Mouse (Mus musculus) hindbrain, postnatal 0 days (tissue): ENCODE data around the gene Hic1. TPM values are rescaled to one million over a fixed set of nuclear protein-coding genes. Genes with fewer than 3 reads are reported as not detected.

Source experiments
- ATAC-seq: fragments of 200-750 bp; cut with Nextera tagmentation; 2 replicates; pipeline ENCODE4 v1.8.0; 2017; ENCODE audit warnings: mild to moderate bottlenecking, moderate TSS enrichment, moderate library complexity
- DNase-seq: peaks from one replicate; pipeline ENCODE4 v3.0.0-alpha.2; 2015; ENCODE audit warnings: low spot score
- H3K27ac ChIP-seq: fragments of 300-500 bp; sonication (generic); 2 replicates; pipeline ENCODE4 v1.5.1; 2014; ENCODE audit warnings: mild to moderate bottlenecking
- H3K27me3 ChIP-seq: fragments of 300-500 bp; sonication (generic); 2 replicates; pipeline ENCODE4 v1.6.1; 2014; ENCODE audit warnings: low read length, mixed read lengths; ENCODE audit not compliant: insufficient read depth
- H3K36me3 ChIP-seq: fragments of 300-500 bp; sonication (generic); 2 replicates; pipeline ENCODE4 v1.6.1; 2014; ENCODE audit warnings: low read length, mixed read lengths; ENCODE audit not compliant: insufficient read depth
- H3K4me1 ChIP-seq: fragments of 300-500 bp; sonication (generic); 2 replicates; pipeline ENCODE4 v1.6.1; 2014; ENCODE audit warnings: antibody characterized with exemption, low read length, mixed read lengths; ENCODE audit not compliant: insufficient read depth
- H3K4me2 ChIP-seq: fragments of 300-500 bp; sonication (generic); 2 replicates; pipeline ENCODE4 v1.6.1; 2014; ENCODE audit warnings: low read depth, mild to moderate bottlenecking, low read length, moderate library complexity, mixed read lengths
- H3K4me3 ChIP-seq: fragments of 300-500 bp; sonication (generic); 2 replicates; pipeline ENCODE4 v1.5.1; 2014; ENCODE audit warnings: low read length
- H3K9ac ChIP-seq: fragments of 300-500 bp; sonication (generic); replicated peaks from 2 replicates; pipeline ENCODE4 v1.6.1; 2014; ENCODE audit warnings: mild to moderate bottlenecking, low read length, moderate library complexity, mixed read lengths
- H3K9me3 ChIP-seq: fragments of 300-500 bp; sonication (generic); 2 replicates; pipeline ENCODE4 v1.6.1; 2016; ENCODE audit warnings: low read length, mixed read lengths
- CTCF ChIP-seq: IDR thresholded peaks from 2 replicates; pipeline ENCODE4 v1.5.1; 2016; ENCODE audit warnings: antibody characterized with exemption, control low read depth, low read depth
- WGBS: fragments of 180-500 bp; shearing (Covaris S2); extraction: QIAGEN DNeasy Blood & Tissue Kit; methylation state at CpG from one replicate; pipeline ENCODE4 v1.1.7; 2014; 5-methylcytosine and 5-hydroxymethylcytosine counted together
- polyA plus RNA-seq: library from polyadenylated mRNA; unstranded; fragments of >200 nt; fragmentation: Nextera tagmentation; extraction: Ambion mirVana; gene quantifications from 2 replicates; pipeline ENCODE4 v1.2.1, GENCODE M21; 2015
- total RNA-seq: library from RNA; depleted of rRNA; stranded (reverse); fragments of >200 nt; gene quantifications from 2 replicates; pipeline ENCODE4 v1.2.3, GENCODE M21; 2014

The Hic1 gene
- total and polyA plus RNA-seq, 2 experiments from 2014 or later = 1.7 to 8.5 TPM

GRCm38 (mm10) chr11:75167643-75168589, 1.4 kb downstream of the Hic1 start:
- no peak for ATAC-seq
- peaks cover 6% of the 10 kb centered on the region; the same call in 1 of the 2 replicates for H3K36me3 ChIP-seq
- H3K4me3 ChIP-seq = peak overlapping the region; percentile 45
- H3K4me2 ChIP-seq = peak overlapping the region; percentile 80
- no peak for TF ChIP-seq CTCF
- DNase-seq = no peak
- peak overlapping the region; percentile 26; the same call in 1 of the 2 replicates for H3K27ac ChIP-seq
- no peaks in the 10 kb centered on the region for H3K9me3 ChIP-seq
- WGBS = 14% methylated on average over 47 of the region's 63 CpGs
- H3K4me1 ChIP-seq = peaks cover 16% of the 10 kb centered on the region; the same call in 1 of the 2 replicates
- H3K9ac ChIP-seq = peak overlapping the region; percentile 50; the same call in 1 of the 2 replicates
- H3K27me3 ChIP-seq = peaks cover 49% of the 10 kb centered on the region

DNA sequence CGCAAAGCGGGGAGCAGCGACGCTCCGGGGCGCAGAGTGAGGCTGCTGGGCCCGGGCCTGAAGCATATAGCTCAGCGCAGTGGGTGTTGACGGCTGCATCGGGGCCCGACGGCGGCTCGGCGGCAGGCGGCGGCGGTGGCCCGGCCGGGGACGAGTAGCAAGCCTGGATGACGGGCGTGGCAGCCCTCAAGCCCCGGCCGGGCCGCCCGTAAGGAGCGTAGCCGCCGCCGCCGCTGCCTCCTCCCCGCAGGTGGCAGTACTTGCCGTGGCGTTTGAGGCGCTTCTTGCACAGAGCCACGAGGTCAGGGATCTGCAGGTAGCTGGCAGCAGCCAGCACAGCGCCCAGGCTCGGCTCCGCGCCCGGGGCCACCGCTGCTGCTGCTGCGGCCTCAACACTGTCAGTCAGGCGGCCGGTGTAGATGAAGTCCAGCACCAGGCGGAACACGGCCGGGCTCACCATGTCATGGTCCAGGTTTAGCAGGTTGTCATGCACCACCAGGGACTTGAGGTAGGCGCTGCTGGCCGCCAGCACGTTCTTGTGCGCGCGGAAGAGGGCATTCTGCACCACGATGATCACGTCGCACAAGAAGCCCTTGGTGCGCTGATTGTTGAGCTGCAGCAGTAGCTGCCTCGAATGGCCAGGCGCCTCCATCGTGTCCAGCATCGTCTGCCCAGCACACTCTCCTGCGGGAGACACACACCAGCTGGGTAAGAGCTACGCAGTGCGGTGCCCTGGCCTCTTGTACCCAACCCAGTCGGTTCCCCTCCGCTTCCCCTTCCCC, 2.3 kb downstream of the Hic1 start:
- Histone ChIP-seq H3K9ac (no peak overlapping the region), H3K4me1 (peaks cover 13% of the 10 kb centered on the region; the same call in 1 of the 2 replicates), H3K36me3 (peaks cover 7% of the 10 kb centered on the region; the same call in 1 of the 2 replicates), H3K27ac (no peak overlapping the region), H3K27me3 (peaks cover 49% of the 10 kb centered on the region), H3K9me3 (no peaks in the 10 kb centered on the region), H3K4me2 (peak overlapping the region; percentile 80), H3K4me3 (peak overlapping the region; percentile 45)
- ATAC-seq (no peak), DNase-seq (peak; percentile 28)
- TF ChIP-seq CTCF = no peak
- 8% methylated on average over 67 of the region's 68 CpGs for whole genome bisulfite sequencing

GRCm38 (mm10) chr11:75166193-75166842, 3.0 kb downstream of the Hic1 start:
- TF ChIP-seq CTCF = no peak
- Histone ChIP-seq H3K27me3 (peaks cover 49% of the 10 kb centered on the region), H3K4me2 (peak overlapping the region; percentile 80), H3K36me3 (peaks cover 7% of the 10 kb centered on the region; the same call in 1 of the 2 replicates), H3K9me3 (no peaks in the 10 kb centered on the region), H3K27ac (no peak overlapping the region), H3K4me1 (peaks cover 13% of the 10 kb centered on the region; the same call in 1 of the 2 replicates), H3K9ac (no peak overlapping the region), H3K4me3 (peak overlapping the region; percentile 45)
- ATAC-seq (no peak), DNase-seq (no peak)
- WGBS = 8% methylated on average over 51 of the region's 55 CpGs

- DNase-seq (peak; percentile 68), ATAC-seq (no peak)
- peaks cover 49% of the 10 kb centered on the region for H3K27me3 ChIP-seq
- TF ChIP-seq CTCF = peak; percentile 73
- H3K9ac ChIP-seq = no peak overlapping the region
- H3K36me3 ChIP-seq = peaks cover 7% of the 10 kb centered on the region; the same call in 1 of the 2 replicates
- no peaks in the 10 kb centered on the region for H3K9me3 ChIP-seq
- WGBS = 6% methylated on average over 53 of the region's 54 CpGs
- peak overlapping the region; percentile 80 for H3K4me2 ChIP-seq
- H3K4me3 ChIP-seq = peak overlapping the region; percentile 45
- H3K4me1 ChIP-seq = peaks cover 13% of the 10 kb centered on the region; the same call in 1 of the 2 replicates
- no peak overlapping the region for H3K27ac ChIP-seq
These were observed 3.7 kb downstream of the Hic1 start for GRCm38 (mm10) chr11:75165441-75166192.

DNA sequence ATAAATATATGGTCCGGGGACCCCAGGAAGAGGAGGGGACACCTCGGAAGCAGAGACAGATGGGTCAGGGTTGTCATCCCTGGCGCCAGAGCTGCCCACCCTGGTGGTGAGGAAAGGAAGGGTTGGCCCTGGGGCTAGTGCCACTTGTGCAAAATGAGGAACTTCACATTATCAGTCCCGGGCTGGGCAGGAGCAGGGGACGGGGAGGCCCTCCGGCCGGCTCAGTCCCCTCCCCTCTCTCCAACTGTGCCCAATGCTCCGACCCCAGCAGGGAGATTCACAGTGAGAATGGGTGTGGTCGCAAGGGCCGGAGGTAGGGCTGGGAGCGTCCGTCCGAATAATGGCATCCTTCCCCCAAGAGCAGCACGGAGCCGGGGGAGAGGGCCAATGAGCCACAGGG, 4.6 kb downstream of the Hic1 start:
- Histone ChIP-seq H3K27ac (no peak overlapping the region), H3K4me2 (no peak overlapping the region; the same call in 1 of the 2 replicates), H3K9ac (no peak overlapping the region), H3K27me3 (peaks cover 49% of the 10 kb centered on the region), H3K4me3 (no peak overlapping the region), H3K36me3 (peaks cover 10% of the 10 kb centered on the region; the same call in 1 of the 2 replicates), H3K4me1 (peaks cover 13% of the 10 kb centered on the region; the same call in 1 of the 2 replicates), H3K9me3 (no peaks in the 10 kb centered on the region)
- ATAC-seq (no peak), DNase-seq (no peak)
- TF ChIP-seq CTCF = peak; percentile 40
- 21% methylated on average over 15 of the region's 15 CpGs for WGBS
